Mouse (Mus musculus) thymus, adult 2 months (tissue): ENCODE measurements around the gene Dnah8.

Experiments used
- CTCF ChIP-seq: fragments of 200-500 bp; IDR thresholded peaks from 2 replicates; pipeline ENCODE4 v1.5.1; 2012; ENCODE audit warnings: mild to moderate bottlenecking, control low read depth, low read length, moderate library complexity, borderline replicate concordance; ENCODE audit not compliant: control insufficient read depth, poor library complexity, insufficient read depth; ENCODE audit errors: extremely low read depth
- POLR2A ChIP-seq: fragments of 200-500 bp; IDR thresholded peaks from 2 replicates; pipeline ENCODE4 v1.6.1; 2012; ENCODE audit warnings: mild to moderate bottlenecking, low read length, control low read depth, moderate library complexity; ENCODE audit not compliant: control insufficient read depth, poor library complexity, insufficient read depth; ENCODE audit errors: extremely low read depth

DNA sequence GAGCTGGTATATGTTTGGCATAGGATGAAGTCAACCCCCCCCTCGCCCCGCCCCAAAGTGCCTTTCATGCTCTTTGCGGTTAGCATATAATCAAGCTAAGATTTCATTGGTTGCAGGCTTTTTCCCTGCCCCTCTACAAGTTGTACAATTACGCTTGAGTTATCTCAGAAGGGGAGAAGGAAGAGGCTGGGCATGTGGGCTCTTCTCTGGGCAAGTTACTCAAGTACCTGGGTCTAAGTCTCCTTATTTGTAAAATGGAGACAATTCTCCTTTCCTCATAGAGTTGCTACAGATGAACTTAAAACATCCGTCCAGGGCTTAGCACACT lies 14.2 kb upstream of the Dnah8 start:
- TF ChIP-seq CTCF, result no peak
- TF ChIP-seq POLR2A, result no peak
